Mouse (Mus musculus) cerebellum, adult 2 months (tissue): ENCODE measurements around the gene Arel1.

Experiments
- CTCF ChIP-seq: fragments of 200-500 bp; IDR thresholded peaks from 2 replicates; pipeline ENCODE4 v1.5.1; 2011; ENCODE audit warnings: low read depth, mild to moderate bottlenecking, control low read depth, low read length, moderate library complexity, borderline replicate concordance; ENCODE audit not compliant: insufficient read depth
- POLR2A ChIP-seq: fragments of 200-500 bp; IDR thresholded peaks from 2 replicates; pipeline ENCODE4 v1.6.1; 2011; ENCODE audit warnings: low read length, control low read depth, borderline replicate concordance; ENCODE audit not compliant: insufficient read depth

DNA sequence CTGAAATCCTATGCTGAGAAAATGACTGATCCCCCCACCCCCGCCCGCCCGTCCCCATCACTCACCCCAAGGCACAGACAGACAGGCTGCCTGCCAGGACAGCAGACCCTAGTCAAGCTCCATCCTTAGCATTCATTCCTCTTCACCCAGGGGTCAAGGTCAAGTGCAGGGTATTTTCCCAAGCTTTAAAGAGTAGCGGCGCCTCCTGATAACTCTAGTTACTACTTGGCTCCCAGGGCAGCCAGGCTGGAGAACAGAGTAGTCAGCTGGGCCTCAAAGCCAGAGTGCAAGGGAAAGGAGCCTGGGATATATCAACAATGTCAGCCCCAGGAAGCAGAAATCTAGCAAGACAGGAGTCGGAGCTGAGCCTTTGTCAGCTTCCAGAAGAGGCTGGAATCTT is 74.5 kb downstream of the Arel1 start:
- TF ChIP-seq CTCF (no peak), POLR2A (no peak)
